Mouse (Mus musculus) C2C12 (cell line): ENCODE measurements at regions not wholly inside any gene's neighbourhood (a gene's known extent, or its start where the extent isn't known, plus 50 kb on each side); places are given as distances from the start of the nearest gene placed in this dataset.

Source experiments
- CEBPB ChIP-seq: IDR thresholded peaks from one replicate; pipeline ENCODE4 v1.6.1; 2011; ENCODE audit warnings: low read depth, mild to moderate bottlenecking, control low read depth, moderate library complexity
- CTCF ChIP-seq: IDR thresholded peaks from one replicate; pipeline ENCODE4 v1.5.1; 2011; ENCODE audit not compliant: control insufficient read depth, insufficient read depth, insufficient read length
- MAX ChIP-seq: IDR thresholded peaks from one replicate; pipeline ENCODE4 v1.6.1; 2011; ENCODE audit warnings: mild to moderate bottlenecking, control low read depth
- MYOG ChIP-seq: IDR thresholded peaks from one replicate; pipeline ENCODE4 v1.6.1; 2011; ENCODE audit not compliant: control insufficient read depth, insufficient read length; ENCODE audit errors: extremely low read depth
- USF1 ChIP-seq: IDR thresholded peaks from one replicate; pipeline ENCODE4 v1.6.1; 2011; ENCODE audit warnings: low read depth, mild to moderate bottlenecking, control low read depth, moderate library complexity

- TF ChIP-seq CTCF, result no peak
- no peak for TF ChIP-seq CEBPB
- TF ChIP-seq MYOG, result no peak
- TF ChIP-seq USF1, result no peak
- no peak for TF ChIP-seq MAX
These were observed 2080.0 kb upstream of the 5930422O12Rik start for GRCm38 (mm10) chr8:31348504-31348903.
